Mouse (Mus musculus) ES-Bruce4 (cell line): Measurements from ENCODE around the gene Trpm2.

ENCODE experiments used
- CTCF ChIP-seq: IDR thresholded peaks from one replicate; pipeline ENCODE4 v1.8.1; 2011; ENCODE audit warnings: low read depth, low read length
- EP300 ChIP-seq: IDR thresholded peaks from 2 replicates; pipeline ENCODE4 v1.6.1; 2011; ENCODE audit warnings: low read depth, low read length; ENCODE audit not compliant: insufficient read depth
- POLR2A ChIP-seq: IDR thresholded peaks from one replicate; pipeline ENCODE4 v1.8.1; 2011; ENCODE audit warnings: low read length; ENCODE audit not compliant: insufficient read depth

DNA sequence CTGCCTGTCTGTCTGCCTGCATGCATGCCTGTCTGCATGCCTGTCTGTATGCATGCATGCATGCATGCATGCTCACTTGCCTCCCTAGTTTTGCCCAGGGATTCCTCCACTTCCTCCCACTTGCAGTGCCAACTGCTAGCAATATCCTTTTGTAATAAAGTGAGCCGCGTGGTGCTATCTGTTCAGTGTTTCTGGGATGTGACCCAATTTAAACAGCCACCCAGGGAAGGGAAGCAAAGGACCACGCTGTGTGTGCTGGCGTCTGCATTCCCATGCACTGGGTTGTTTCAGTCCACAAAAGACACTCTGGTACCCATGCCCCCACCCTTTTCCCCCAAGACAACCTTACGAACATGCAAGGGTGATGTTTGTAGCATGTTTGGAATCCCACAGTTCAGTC is 49.4 kb downstream of the Trpm2 start:
- TF ChIP-seq CTCF (no peak), EP300 (no peak), POLR2A (no peak)
